Mouse (Mus musculus) cerebellum, postnatal 25 days (tissue): ENCODE measurements around the gene Exosc1.
"Not testable (repeated sequence)": the region's sequence is repeated elsewhere in the genome, so short reads cannot be mapped to it uniquely, and the experiment has no call there.

Experiments
- DNase-seq, 2 experiments: peaks; one replicate each; pipeline ENCODE4 v3.0.0; 2021; ENCODE audit warnings: mixed read lengths in 2 of 2

The Exosc1 gene

DNA sequence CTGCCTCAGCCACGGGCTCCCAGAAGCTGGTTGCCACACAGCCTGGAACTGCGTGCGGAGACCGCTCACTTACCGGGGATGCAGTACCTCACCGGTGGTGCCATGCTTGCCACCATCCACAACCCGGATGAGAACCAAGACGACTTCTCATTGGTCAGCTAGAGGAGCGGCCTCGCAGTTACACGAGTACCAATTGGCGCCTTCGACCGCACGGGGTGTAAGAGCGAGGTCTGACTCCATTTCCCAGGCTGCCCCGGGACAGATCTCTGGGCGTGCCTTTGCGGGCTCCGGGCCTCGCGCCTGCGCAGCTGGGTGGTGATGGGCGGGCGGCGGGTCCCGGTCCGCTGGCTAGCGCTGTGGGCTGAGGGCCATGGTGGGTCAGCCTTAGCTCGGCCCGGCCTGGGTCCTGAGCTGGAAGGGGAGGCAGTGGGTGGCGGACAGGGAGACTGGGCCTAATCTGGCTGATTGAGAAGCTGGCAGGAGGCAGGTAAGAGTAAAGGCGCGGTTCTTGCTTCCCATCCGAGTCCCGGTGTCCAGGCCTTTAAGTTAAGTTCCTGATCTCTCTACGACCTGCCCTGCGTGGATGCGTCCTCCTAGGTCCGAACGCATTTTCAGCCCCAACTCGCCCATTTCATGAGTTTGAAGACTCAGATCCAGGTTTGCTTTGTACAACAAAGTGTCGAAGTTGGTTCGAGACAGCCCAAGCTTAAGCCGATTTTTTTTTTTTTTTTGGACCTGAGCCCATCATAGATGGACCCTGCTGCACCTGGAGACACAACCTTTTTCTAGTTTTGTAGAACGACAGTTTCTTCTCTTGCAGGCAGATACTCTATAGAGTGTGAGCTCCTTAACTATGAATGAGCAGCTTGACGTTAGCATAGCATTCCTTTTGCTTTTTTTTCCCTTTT, at the start of gene Exosc1, which contains the start of gene Zdhhc16:
Gene Exosc1 (minus strand): TSS at position 245 of the 908 bp plus-strand sequence.
Gene Zdhhc16 (plus strand): TSS at position 302 of the 908 bp plus-strand sequence.
- peak; percentile 98 to 99 for DNase-seq

DNA sequence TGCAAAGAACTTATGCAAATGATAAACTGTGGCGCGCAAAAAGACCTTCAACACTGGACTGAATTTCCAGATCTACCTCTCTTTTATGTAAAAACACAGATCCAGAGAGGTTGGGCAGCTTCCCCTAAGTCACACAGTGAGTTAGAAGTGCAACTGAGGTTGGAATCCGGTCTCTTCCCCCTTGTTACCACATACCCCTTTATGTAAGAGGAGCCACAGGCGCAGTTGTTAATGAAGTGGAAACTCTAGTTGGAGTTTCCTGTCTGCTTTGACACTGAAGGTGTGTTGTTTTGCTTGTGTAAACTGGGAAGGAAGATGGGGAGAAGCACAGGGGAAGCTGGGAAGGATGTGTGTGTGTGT, 49.5 kb upstream of the Exosc1 start:
- DNase-seq, result no peak

GRCm38 (mm10) chr19:41981931-41982790, 48.9 kb upstream of the Exosc1 start:
- peak; percentile 83 to 87 for DNase-seq

DNA sequence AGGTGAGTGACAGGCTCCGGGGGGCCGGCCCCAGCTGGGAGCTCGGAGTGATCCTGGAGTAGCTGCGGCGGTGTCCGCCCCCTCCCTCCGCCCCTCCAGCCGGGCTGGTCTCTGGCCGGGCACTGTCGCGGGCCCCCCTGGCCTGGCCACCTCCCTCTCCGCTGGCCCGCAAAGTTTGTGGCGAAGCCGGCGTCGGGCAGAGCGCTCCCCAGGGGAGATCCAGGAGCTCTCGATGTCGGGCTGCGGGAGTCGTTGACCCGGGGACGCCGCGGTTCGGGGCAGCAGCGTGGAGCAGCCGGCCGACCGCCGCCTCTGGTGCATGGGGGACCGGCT, 48.3 kb upstream of the Exosc1 start, which contains the start of gene Ubtd1:
Gene Ubtd1 (plus strand): TSS at position 169 of the 333 bp plus-strand sequence.
- DNase-seq, result no peak

GRCm38 (mm10) chr19:41980819-41981594, 47.8 kb upstream of the Exosc1 start, which contains the start of gene Mms19:
TSS of gene Mms19 (minus strand) at chr19:41981157.
- DNase-seq, result peak; percentile 98 to 99

DNA sequence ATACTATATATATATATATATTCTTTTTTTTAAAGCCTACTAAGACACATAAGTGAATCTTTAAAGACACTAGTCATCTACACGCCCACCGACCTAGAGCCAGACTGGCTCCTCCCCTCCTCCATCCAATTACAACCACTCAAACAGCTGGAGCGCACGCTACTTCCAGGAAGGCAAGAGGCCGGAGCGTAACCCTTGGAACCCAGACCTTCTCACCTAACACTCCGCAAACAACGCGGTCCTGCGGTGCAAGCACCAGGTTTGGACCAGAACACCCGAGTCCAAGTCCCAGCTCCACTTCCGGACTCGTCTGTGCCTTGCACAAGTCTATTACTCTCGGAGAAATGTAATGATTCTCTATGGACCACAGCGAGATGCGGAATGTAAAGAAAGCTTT, 47.2 kb upstream of the Exosc1 start:
- DNase-seq, result no peak

DNA sequence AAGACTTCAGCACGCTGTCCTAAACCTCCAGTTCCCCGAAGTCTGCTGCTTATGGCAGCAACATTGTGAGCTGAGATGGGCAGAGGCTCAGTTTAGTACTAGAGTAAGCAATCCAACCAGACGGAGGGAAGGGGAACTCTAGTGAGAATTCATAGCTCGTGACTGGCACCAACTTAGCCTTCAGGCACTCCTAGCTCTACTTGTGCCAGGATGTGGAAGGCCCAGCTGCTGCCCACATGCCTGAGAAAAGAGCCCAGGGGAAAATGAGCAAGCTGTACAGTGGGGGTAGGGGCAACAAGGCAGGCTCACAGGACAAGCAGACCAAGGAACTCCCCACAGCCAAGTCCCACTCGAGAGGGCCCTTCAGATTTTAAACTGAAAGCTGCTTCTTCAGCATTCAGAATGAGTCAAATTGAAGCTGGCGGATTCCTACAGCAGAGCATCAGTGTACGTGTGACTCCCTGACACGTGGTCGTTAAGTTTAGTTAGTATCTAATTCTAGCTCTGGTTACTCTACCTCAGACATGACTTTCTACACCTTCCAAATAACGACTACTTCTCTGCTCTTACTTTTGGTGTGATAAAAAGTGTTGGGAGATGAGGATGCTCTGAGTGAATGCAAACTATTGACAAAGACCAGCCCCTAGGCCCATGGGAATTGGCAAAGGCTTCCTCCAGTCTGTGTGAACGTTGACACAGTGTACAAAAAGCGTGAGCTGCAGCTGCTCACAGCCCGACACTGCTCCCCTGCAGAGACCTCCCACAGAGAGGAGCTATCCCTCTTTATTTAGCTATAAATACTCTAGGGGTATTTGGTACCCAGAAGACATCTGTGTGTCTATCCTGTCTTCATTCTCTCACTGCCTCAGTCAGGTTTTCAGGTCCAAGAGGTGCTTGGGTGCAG, 40.9 kb upstream of the Exosc1 start:
- DNase-seq, result no peak

DNA sequence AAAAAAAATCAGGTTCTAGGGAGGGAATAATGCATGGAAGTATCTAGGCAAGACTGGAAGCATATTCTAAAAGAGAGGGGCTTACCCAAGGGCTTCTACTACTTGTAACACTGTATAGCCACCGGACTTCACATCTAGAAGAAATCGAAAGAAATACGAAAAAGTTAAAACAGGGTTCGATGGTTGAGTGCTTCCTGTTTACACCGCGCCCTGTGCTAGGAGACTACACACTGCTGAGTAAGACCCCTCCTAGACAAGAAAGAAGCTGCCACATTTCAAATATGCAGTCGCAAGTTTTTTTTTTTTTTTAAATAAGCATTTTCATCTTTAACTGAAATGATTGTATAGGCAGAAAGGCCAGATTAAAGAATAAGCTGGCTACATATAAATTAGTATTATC, 36.4 kb upstream of the Exosc1 start:
- no peak for DNase-seq

- DNase-seq, result no peak
Measured at GRCm38 (mm10) chr19:41953574-41953973, 20.4 kb upstream of the Exosc1 start.

DNA sequence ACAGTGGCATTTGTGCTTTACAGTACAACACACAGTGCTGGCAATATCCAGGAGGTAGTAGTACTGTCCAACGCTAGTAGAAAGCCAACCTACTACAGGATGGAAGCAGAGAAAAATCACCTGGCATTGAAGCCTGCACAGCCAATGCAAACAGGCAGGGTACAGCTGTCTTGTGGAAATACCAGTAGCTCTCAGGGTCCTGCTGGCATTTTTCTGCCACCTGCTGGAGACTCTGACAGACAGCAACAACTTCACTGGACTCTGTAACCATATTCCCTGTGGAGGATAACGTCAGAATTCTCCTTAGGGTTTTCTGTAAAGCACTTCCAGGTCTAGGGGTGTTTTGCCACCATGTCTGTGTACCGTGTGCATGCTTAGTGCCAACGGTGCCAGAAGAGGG, 19.1 kb upstream of the Exosc1 start:
- DNase-seq, result no peak

DNA sequence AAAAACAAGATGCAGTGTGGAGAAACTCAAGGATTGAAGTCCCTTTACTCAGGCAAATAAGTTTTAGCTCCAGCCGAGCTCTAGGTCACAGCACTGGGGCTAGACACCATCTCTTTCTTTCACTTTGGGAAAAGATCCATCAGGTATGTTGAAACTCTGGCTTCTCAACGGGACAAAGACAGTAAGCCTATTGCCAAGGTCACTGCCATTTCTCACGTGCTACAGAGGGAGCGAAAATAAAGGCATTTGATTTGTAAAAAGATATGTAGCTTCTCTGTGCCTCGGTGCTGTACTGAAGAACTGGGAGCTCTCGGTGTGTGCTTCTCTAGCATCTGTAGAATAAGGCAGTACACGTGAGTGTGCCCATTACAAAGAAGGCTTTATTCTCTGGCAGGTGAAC, 10.6 kb upstream of the Exosc1 start:
- DNase-seq, result no peak

GRCm38 (mm10) chr19:41938539-41938938, 5.3 kb upstream of the Exosc1 start:
- DNase-seq, result no peak

- no peak for DNase-seq
Measured at GRCm38 (mm10) chr19:41935921-41936320, 2.7 kb upstream of the Exosc1 start.

DNA sequence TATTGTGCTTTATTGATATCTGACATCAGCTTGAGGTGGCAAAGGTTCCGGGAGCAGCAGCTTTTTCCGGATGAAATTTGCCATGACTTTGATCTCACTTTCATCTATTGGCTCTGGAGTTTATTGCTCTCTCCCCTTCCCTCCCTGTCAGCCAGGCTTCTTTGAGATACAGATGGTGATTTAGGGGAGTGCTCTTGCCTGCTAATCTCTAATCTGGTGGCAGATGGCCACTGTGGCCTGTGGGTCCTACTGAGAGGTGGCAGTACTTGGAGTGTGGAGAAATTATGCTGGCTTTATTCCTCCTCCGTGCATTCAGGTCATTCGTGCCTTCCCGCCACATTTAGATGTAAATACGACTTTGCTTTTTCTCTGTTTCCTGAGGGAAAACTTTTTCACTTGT, 901 bp upstream of the Exosc1 start:
- peak in 1 of 2 experiments; percentile 29 for DNase-seq

DNA sequence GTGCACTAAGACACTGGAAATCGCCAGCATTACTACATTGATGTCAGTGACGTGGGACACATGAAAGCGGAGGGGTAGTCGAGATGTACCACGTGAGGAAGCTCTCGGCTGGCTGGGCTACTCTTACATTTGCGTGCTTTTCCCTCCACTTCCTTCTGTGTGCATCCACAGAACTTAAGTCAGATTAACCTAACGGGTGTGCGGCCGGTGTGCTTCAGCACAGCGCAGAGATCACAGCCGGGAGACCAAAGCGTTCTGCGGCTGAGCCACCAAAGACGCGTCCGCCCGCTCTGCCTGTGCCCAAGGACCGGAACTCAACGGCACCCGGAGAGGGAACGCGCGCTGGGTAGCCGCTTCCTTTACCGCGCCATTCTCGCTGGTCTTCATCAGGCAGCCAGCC, 537 bp downstream of the Exosc1 start:
- DNase-seq, result no peak

- DNase-seq, result no peak
Measured at GRCm38 (mm10) chr19:41920412-41921067, 12.7 kb downstream of the Exosc1 start.

- no peak for DNase-seq
Measured at GRCm38 (mm10) chr19:41919471-41919870, 13.8 kb downstream of the Exosc1 start.

GRCm38 (mm10) chr19:41916853-41917252, 16.4 kb downstream of the Exosc1 start:
- DNase-seq, result no peak

DNA sequence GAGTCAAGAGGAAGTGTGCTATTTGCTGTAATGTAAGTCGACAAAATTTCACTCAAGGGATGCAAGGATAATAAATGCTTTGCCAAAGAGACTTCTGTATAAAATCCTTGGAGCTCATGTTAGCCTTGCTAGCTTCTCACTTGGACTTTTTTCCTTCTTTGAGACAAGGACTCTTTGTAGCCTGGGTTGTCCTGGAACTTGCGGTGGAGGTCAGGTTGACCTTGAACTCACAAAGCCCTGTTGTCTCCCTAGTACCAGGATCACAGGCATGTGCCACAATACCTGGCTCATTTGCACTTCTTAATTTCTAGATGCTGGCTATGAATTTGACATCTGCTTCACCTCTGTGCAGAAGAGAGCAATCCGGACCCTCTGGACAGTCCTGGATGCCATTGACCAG, 17.9 kb downstream of the Exosc1 start:
- DNase-seq, result no peak

DNA sequence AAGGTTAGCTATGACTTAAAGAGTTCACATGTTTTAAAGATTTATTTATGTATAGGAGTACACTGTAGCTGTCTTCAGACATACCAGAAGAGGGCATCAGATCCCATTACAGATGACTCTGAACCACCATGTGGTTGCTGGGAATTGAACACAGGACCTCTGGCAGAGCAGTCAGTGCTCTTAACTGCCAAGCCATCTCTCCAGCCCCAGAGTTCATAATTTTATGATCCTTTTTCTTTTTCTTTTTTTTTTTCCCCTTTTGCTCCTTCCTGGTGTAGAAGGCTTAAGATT, 18.7 kb downstream of the Exosc1 start:
- DNase-seq, result not testable (repeated sequence)
